Mouse (Mus musculus) fibroblast of lung, adult 2 months (primary cell): ENCODE results near the gene Mrgprd.

Source experiments
- DNase-seq: peaks from one replicate; pipeline ENCODE4 v3.0.0-alpha.2; 2011; ENCODE audit warnings: low read depth

The Mrgprd gene

DNA sequence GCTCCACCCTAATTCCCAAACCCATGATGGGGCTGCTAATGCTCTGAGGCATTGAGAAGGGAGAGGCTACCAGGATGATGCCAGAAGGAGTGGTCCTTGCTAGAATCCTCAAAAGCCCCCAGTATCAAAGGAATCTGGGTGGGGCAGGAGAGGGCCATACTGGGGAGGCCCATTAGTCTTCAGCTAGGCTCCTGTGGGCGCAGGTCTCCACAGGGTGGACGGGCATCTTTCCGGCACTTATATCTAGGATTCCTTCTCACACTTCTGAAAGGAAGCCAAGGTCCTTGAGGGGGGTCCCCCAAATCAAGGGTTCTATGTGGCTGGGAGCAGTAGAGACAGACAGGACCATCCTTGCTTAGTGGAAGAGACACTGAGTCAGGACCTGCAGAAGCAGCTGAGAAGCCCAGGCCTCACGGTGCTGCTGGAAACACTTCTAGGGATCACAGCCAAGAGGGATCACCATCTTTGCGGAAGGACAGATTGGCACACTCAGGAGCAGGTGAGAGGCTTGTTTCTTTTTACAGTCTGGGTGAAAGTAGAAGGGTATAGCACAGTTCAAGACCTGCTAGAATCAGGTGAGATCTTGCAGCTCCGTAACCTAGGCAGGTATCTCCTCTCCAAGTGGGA is at the start of gene Mrgprd:
Gene Mrgprd, plus strand, starts transcription at position 51 of the 627 bp plus-strand sequence.
- no peak for DNase-seq

GRCm38 (mm10) chr7:145266011-145266410 is 48.6 kb upstream of the Mrgprd start:
- DNase-seq, result no peak

GRCm38 (mm10) chr7:145268890-145269289 is 45.7 kb upstream of the Mrgprd start:
- no peak for DNase-seq

- DNase-seq, result no peak
These were observed 43.7 kb upstream of the Mrgprd start for GRCm38 (mm10) chr7:145270955-145271354.

GRCm38 (mm10) chr7:145275488-145275887 is 39.1 kb upstream of the Mrgprd start:
- no peak for DNase-seq

DNA sequence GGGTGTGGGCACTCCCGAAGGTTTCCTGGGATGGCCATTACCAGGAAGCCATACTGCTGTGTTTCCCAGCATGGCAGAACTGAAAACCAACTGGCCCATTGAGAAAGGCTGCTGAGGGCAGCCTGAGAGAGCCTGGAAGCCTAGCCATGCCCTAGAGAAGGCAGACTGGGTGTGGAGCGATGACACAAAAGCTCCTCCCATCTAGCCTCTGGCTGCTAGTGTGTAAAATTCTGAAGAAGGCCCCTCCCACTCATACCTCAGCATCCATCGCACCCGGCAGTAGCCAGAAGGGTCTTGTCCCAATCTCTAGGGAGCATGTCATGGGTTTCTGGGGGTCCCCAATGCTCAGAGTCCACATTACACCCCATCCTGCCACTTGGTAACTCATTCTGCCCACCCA is 33.2 kb upstream of the Mrgprd start:
- DNase-seq, result no peak

DNA sequence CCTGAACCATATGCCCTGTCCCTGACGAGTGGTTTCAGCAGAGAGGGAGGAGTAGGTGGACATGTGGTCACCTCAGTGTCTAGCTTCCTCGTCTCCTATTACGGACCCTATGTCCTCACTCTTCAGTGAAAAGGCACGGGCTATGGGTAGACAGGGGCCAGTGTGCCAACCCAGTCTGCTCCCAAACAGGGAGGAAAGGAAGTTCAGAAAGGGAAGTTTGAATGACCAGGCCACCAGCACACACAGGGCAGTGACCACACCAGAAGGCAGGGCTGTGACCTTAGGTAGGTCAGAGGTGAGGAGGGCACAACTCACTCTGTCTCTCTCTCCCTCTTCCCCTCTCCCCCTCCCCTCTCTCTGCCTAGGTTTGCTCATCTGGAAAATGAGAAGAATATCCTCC is 31.6 kb upstream of the Mrgprd start:
- no peak for DNase-seq

GRCm38 (mm10) chr7:145283487-145284187 is 31.0 kb upstream of the Mrgprd start, which contains the start of gene Tpcn2:
TSS of gene Tpcn2 (minus strand) at chr7:145284011.
- peak; percentile 94 for DNase-seq

- DNase-seq, result peak; percentile 64
These were observed 30.3 kb upstream of the Mrgprd start for GRCm38 (mm10) chr7:145284293-145284692.

GRCm38 (mm10) chr7:145285476-145285875 is 29.2 kb upstream of the Mrgprd start:
- no peak for DNase-seq

DNA sequence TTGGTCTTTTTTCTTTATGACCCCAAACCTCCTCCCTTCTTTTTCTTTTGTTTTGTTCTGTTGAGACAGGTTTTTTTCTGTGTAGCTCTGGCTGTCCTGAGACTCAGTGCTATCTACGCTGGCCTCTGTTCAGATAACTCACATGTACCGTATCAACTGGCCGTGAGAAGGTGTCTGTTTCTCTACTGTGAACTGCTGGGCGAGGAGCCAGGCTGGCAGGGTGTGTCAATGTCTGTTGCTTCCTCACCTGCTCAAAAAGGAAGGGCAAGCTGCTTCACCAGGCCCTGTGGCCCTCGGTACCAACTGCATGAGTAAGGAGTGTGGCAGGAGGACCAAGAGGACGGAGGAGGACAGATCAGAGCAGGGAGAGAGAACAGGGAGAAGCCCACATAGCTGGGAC is 27.2 kb upstream of the Mrgprd start:
- DNase-seq, result no peak

DNA sequence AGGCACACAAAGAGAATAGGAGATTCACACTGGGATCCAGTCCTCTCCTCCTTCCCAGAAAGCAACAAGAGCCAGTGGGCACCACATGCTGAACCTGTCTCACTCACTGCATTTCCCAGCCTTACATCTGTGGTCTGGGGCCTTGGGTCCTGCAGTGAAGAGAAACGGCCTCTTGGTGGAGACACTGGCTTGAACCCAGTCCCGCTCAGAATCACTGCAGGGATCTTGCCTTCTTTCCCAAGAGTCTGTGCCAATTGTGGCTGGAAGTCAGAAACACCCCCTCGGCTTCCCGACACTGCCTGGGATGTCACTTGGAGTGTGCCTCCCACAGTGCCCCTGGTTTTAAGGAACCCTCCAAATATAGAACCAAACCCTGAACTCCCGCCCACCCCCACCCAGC is 25.3 kb upstream of the Mrgprd start:
- DNase-seq, result peak; percentile 74

DNA sequence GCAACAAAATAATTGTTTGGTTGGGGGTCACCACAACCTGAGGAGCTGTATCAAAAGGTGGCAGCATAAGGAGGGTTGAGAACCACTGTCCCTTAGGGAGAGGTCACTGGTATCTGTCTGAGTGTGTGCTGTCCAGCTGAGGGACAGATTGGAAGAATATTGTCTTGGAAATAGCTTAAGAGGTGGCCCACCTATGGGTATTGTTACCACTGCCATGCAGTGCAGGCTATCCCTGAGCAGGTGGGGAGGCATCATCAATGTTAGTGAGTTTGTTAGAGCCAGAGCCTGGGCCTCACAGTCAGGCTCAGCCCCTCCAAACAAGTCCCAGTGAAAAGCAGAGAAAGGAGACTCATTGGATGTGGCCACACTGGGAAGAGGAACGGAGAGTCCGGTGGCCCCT is 22.8 kb upstream of the Mrgprd start:
- no peak for DNase-seq

- DNase-seq, result no peak
These were observed 21.9 kb upstream of the Mrgprd start for GRCm38 (mm10) chr7:145292726-145293125.

DNA sequence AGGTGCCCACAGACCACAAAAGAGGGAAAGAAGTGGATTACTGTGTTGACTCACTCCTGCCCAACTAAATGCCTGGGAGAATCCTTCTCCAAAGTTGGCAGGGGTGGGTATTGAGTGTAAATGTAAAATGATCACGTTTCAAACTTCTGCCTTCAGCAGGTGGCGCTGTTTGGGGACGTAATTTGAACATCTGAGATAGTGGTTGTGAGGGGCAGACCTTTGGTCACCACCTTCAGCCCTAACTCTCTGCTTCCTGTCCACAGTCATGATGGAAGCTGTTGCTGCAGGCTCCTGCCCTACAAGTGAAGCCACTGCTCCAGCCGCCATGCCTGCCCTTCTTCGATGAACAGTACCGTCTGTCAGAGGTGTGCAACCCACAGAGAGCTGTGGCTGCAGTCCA is 20.8 kb upstream of the Mrgprd start:
- DNase-seq, result no peak

DNA sequence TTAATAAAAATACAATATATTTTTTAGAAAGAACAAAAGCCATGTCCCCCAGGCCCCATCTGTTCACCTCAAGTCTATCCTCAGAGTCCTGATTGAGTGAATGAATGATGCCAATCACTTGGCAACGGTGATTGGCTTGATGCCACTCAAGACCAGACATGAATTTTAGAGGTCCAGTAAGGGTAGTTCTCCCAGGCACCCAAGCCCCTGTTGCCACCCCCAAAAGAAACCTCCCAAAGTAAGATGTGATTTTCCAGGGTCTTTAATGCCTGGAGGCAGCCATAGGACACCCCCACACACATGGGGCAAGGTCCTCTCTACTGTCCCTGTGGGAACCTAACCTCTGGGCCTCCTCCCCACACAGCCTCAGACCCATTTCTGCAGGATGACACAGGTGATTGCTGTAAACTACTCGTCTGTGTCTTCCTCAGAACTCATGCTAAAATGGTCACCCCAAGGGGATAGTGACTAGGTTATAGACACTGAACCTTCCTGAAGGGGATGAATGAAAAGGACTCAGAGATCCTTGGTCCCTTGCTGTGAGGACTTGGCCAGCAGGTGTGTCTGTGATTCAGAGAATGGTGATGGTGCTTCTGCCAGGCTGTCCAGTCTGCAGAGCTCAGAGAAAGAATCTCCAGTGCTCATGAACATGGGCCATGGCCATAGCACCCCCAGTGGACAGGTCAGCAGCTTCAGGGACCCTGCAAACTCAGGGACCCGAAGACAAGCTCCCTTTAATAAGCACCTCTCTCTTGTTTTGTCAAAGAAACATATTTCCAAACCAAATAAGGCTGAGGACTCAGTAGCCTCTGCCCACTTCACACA is 15.8 kb upstream of the Mrgprd start:
- no peak for DNase-seq

DNA sequence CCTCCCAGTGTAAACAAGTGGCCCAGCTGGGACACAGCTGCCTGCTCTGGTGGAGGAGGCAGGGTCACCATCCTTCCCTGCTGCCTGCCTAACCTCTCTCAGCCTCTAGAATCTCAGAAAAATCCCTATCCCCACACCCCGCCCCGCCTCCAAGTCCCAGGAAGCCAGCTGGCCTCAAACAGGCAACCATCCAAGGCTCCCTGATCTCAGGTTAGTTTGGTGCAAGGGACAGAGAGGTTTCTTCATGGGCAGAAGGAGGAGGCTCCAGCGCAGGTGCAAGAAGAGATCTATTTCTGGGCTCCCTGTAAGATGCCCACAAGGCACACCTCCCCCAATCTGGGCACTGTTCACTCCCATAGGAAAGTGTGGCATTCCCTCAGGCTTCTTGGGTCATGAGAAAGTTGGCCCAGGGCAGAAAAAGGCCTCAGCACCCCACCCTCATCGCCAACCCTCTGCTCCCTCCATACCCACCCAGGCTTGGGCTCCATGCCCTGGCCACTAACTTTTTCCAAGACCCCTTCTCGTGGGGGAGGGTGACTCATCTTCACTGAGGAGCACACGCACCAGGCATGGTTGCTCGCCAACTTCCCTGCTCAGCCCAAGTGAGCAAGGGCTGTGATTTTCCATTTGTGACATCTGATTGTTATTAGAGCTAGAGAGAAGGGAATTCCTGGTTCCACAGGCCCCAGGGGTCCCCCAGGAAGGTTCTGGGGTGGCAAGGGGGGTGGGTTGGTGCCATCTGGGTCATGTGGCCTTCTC is 14.9 kb upstream of the Mrgprd start:
- DNase-seq, result peak; percentile 83

DNA sequence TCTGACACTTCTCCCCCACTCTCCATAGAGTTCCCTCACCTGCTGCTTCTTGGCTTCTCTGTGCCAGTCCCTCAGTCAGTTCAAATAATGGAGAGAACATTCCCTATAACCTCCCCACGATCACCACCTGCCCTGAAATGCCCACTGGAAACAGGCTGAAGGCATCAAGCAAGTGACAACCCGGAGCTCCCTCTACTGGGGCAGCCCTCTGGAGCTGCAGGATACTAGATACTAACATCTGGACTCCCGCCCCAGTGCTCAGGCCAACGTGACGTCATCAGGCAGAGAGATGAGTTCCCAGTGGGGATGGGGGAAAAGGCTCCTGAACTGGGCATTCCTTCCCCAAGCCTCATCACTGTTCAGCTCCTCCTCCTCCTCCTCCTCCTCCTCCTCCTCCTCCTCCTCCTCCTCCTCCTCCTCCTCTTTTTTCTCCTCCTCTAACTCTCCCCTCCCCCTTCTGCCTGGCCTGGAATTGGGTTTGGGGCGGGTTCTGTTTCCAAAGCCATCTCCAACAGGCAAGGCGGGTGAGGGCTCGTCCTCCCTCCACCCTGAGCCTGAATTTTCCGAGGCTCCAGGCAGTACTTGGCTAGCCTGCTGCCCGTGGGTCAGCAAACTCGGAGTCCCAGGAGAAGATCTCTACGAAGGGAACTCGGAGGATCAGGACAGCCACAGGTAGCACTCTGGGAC is 14.2 kb upstream of the Mrgprd start, which contains the start of gene Mrgprf:
Gene Mrgprf, plus strand, starts transcription at position 508 of the 687 bp plus-strand sequence.
- DNase-seq, result peak; percentile 79

- DNase-seq, result no peak
These were observed 13.7 kb upstream of the Mrgprd start for GRCm38 (mm10) chr7:145301008-145301340.

DNA sequence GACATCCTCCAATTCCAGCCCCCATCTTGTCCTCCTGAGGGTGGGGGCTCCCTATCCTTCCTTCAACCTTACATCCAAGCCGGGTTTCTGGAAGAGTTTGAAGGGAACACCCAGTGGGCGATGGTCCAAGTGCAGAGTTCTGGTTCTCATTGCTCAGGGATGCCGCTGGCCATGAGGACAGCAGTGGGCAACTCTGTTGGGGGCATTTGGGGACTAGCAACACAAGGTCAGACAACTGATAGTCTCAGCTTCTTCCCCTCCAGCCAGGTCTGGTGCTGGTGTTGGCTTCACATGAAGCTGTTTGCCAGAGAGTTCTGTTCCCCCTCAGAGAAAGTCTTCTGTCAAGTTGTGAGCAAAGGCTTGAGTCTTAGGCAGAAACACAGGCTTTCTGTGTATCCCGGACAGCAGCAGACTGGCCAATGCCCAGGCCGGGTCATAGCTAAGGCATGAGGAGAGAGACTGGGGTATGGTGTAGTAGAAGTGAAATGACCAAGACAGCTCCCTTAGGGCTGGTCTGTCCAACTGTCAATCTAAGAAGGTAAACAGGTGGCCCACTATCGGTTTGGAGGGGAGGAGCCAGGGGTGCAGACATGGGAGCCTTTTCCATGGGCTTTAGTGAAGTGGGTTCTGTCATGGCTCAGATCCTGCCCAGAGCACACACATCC is 13.2 kb upstream of the Mrgprd start:
- DNase-seq, result peak; percentile 64
